ENCODE assay signal across 10 mouse cellular contexts in genomic region chr6:140281488-140282284, GRCm38 (mm10).
DNase-seq lines count a peak whose midpoint lies in the region; ATAC-seq and TF ChIP-seq lines count a peak whose summit lies in the region.
"Had no signal": no experiment of that assay in that cellular context is flagged by ENCODE, and none has a peak within 500 bp of the region (broad histone marks: within the 10 kb centered on the region; RNA-seq: fewer than 3 reads in every experiment).

No protein-coding gene starts in this region.

- 53% methylated on average over 17 of the region's 17 CpGs for WGBS in liver, postnatal 0 days (ENCODE audit: insufficient replicate concordance)

- peak overlapping the region; percentile 14; the same call in 1 of the 2 replicates for H3K4me3 ChIP-seq in layer of hippocampus, adult 2 months
- H3K4me3 ChIP-seq in liver, postnatal 0 days (ENCODE audit: low read depth, low read length), result no peak overlapping the region
- H3K4me3 ChIP-seq: erythroblast, embryonic 14.5 days had no signal

- peaks cover 6% of the 10 kb centered on the region; the same call in 1 of the 2 replicates for H3K4me1 ChIP-seq in liver, postnatal 0 days (ENCODE audit: insufficient read depth)

- no peak for TF ChIP-seq CTCF in layer of hippocampus, adult 2 months (conservative IDR thresholded peaks at IDR 0.05)
- TF ChIP-seq CTCF in liver, postnatal 0 days (IDR thresholded peaks at IDR 0.05; ENCODE audit: low read depth), result no peak

- no peak overlapping the region; the same call in 1 of the 2 replicates for H3K4me2 ChIP-seq in liver, postnatal 0 days (ENCODE audit: low read depth, low read length)

- H3K27me3 ChIP-seq in liver, postnatal 0 days (ENCODE audit: insufficient read depth, low read length), result no peaks in the 10 kb centered on the region

- ATAC-seq in liver, postnatal 0 days, result no peak

- H3K9me3 ChIP-seq in liver, postnatal 0 days (ENCODE audit: low read length), result no peaks in the 10 kb centered on the region

- no peak for DNase-seq in layer of hippocampus, adult 2 months (ENCODE audit: low spot score in 2 of 2)
- no peak for DNase-seq in layer of hippocampus, adult 11-12 months (ENCODE audit: low spot score)
- peak; percentile 16 for DNase-seq in heart, adult 8-10 months (ENCODE audit: low spot score)
- peak; percentile 69 for DNase-seq in kidney, adult 9 months
- no peak for DNase-seq in liver, postnatal 0 days
- DNase-seq in urinary bladder, adult 2 months (ENCODE audit: low spot score), result no peak
- no peak for DNase-seq in ovary, adult 18-20 months (ENCODE audit: low spot score)
- DNase-seq in gastrocnemius, adult 18-20 months (ENCODE audit: low spot score), result no peak
- DNase-seq: cerebellum, adult 2 months had no signal

- H3K27ac ChIP-seq in layer of hippocampus, adult 2 months, result peak overlapping the region; percentile 7; the same call in 1 of the 2 replicates
- peak overlapping the region; percentile 89 for H3K27ac ChIP-seq in liver, postnatal 0 days (ENCODE audit: low read depth)

- H3K9ac ChIP-seq in liver, postnatal 0 days (replicated peaks), result no peak overlapping the region

- TF ChIP-seq EP300 in liver, postnatal 0 days (IDR thresholded peaks at IDR 0.05; ENCODE audit: low read depth), result no peak

- no peaks in the 10 kb centered on the region for H3K36me3 ChIP-seq in liver, postnatal 0 days (replicated peaks; ENCODE audit: insufficient read depth, low read length)

Comparison
In these comparisons a context has a peak if more than half of its experiments do, and no peak if none do; other contexts are left out.
1. DNase-seq: peak in heart, adult 8-10 months (single experiment) and kidney, adult 9 months (single experiment); none in layer of hippocampus, adult 2 months (0 of 2), layer of hippocampus, adult 11-12 months (single experiment), liver, postnatal 0 days (single experiment), urinary bladder, adult 2 months (single experiment), ovary, adult 18-20 months (single experiment) and gastrocnemius, adult 18-20 months (single experiment).